Mouse (Mus musculus): ENCODE measurements around the gene Dcn.

The Dcn gene

GRCm38 (mm10) chr10:97538202-97538601, 58.8 kb downstream of the Dcn start:
- in situ Hi-C loops (cut with MboI, MseI), result no loop called here

DNA sequence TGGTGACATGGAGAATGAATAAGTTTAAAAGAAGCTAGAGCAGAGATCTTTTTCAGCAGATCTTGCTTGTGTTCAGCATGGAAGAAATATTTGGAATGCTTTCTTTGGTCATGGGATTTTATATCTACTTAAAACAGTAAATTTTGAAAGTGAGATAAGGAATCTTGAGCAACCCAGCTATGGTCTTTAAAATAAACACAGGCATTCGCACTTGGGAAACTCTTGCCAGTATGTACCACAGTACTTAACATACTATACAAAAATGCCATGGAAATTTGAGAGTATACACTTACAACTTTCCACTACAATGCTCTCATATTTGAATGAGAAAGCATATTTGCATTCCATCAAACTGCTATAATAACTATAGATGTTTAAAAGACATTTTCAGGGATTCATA, 68.3 kb downstream of the Dcn start:
- in situ Hi-C loops (cut with MboI, MseI), result no loop called here

DNA sequence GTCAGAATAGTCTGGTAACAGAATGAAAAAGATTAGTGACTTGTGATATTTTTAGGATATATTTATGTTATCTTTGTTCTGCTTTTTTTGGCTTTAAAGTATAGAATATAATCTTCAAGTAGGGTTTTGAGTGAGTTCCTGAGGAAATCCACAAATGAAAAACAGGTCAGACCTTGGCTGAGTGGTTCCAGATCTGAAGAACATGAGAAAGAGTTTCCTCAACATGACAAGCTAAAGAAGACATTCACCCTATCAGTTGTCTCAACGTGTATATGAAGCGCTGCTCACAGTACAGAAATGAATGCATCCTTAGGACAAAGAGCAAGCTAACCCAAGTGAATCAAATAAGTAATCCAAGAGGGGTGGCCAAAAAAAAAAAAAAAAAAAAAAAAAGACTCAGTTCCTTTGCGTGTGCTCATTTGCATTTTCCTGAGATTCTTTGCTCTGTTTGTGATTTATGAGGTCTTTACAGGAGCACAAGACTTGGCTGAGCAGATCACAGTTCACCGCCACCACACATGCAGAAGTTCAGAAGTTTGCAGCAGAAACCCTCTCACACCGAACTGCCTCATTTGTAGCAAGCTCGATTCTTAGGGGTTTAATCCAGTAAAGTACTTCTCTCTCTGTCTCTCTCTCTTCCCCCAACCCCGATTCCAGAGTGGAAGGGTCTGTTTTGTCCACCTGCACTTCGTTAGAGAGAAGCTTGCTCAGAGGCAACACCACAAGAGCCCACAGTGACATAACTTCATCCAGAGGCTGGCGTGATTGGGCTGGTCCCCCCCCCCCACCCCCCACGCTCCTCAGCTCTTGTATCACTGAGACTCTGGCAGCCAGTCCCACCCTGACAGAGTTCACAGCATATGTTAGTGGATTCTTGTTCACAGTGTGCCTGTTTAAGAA, 85.8 kb downstream of the Dcn start, which contains the start of gene Lum:
TSS of gene Lum (plus strand) at position 172 of the 900 bp plus-strand sequence.
- in situ Hi-C loops (cut with MboI, MseI), result loop anchor here in 1 of 2 experiments (25.0 kb wide), 1 partner anchor 1147 kb away; no protein-coding TSS in a partner anchor

- in situ Hi-C loops (cut with MboI, MseI), result loop anchor here in 1 of 2 experiments (25.0 kb wide), 1 partner anchor 1145 kb away; no protein-coding TSS in a partner anchor
Measured at GRCm38 (mm10) chr10:97567489-97568135, 88.2 kb downstream of the Dcn start.
